Mouse (Mus musculus): ENCODE measurements around the gene Dpt. TPM values are rescaled to one million over a fixed set of nuclear protein-coding genes. Genes with fewer than 3 reads are reported as not detected.

Gene Dpt
- total and polyA plus RNA-seq, 2 experiments from 2014 or later = 0.52 to 1.2 TPM

DNA sequence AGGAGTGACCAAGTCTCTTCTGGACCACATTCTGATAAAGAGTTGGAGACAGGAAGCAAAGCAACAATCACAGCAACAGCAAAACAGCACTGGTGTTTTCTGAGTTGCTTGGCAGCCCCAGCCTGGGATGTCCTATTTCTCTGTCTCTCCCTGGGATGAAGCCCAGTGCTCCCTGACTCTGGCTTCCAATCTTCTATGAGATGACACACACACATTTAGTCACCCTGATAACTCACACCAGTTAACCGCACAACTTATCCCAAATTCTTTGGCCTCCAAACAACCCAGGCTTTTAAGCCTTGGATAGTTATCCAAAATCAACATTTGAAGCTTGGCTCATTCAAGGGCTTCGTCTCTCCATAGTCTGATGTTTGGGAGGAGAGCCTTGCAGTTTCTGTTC lies 12.9 kb downstream of the Dpt start:
- H3K36me3 ChIP-seq (ENCODE audit: insufficient read depth, low read length) = no peaks in the 10 kb centered on the region
- no peaks in the 10 kb centered on the region for H3K9me3 ChIP-seq (ENCODE audit: low read length)
- H3K27me3 ChIP-seq (ENCODE audit: insufficient read depth, low read length) = no peaks in the 10 kb centered on the region
- ATAC-seq (ENCODE audit: low FRiP score) (no peak), DNase-seq (ENCODE audit: low spot score) (no peak)
- H3K9ac ChIP-seq (replicated peaks; ENCODE audit: low read length, poor library complexity, severe bottlenecking) = no peak overlapping the region
- H3K27ac ChIP-seq (ENCODE audit: low read depth, low read length) = no peak overlapping the region
- TF ChIP-seq CTCF (IDR thresholded peaks at IDR 0.05) = no peak
- no peak overlapping the region for H3K4me3 ChIP-seq (ENCODE audit: low read depth, low read length)
- H3K4me1 ChIP-seq (ENCODE audit: insufficient read depth, low read length) = no peaks in the 10 kb centered on the region
- 93% methylated on average over 2 of the region's 2 CpGs for WGBS
- no peak overlapping the region for H3K4me2 ChIP-seq (ENCODE audit: low read depth, low read length, poor library complexity, severe bottlenecking)

- Histone ChIP-seq H3K27ac (ENCODE audit: low read depth, low read length) (no peak overlapping the region), H3K4me1 (ENCODE audit: insufficient read depth, low read length) (no peaks in the 10 kb centered on the region), H3K9ac (replicated peaks; ENCODE audit: low read length, poor library complexity, severe bottlenecking) (no peak overlapping the region), H3K4me2 (ENCODE audit: low read depth, low read length, poor library complexity, severe bottlenecking) (no peak overlapping the region), H3K27me3 (ENCODE audit: insufficient read depth, low read length) (no peaks in the 10 kb centered on the region), H3K36me3 (ENCODE audit: insufficient read depth, low read length) (no peaks in the 10 kb centered on the region), H3K4me3 (ENCODE audit: low read depth, low read length) (no peak overlapping the region), H3K9me3 (ENCODE audit: low read length) (no peaks in the 10 kb centered on the region)
- peak; percentile 80 for DNase-seq (ENCODE audit: low spot score)
- no peak for TF ChIP-seq CTCF (IDR thresholded peaks at IDR 0.05)
- peak; percentile 63; the same call in 1 of the 2 replicates for ATAC-seq (ENCODE audit: low FRiP score)
- WGBS = 68% methylated on average over 3 of the region's 3 CpGs
These were observed 14.9 kb downstream of the Dpt start for GRCm38 (mm10) chr1:164811296-164811695.

DNA sequence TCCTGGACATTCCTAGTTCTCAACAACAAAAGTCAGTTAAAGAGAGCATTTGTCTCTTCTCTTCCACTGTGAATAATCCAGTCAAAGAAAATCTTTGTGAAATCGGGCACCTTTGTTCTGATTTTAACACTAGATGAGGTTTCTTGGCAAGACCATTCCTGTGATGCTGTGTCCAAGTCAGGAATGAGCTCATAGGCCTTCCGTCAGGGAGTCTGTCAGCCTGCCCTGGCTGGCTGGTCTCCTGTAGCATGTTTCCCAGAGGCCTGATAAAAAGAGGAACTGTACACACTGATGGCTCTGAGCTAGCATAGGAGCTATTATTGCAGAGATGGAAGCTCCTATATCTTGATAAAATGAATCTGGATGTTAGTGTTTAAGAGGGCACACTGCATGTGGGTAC lies 17.8 kb downstream of the Dpt start:
- H3K4me3 ChIP-seq (ENCODE audit: low read depth, low read length) = no peak overlapping the region
- no peaks in the 10 kb centered on the region for H3K27me3 ChIP-seq (ENCODE audit: insufficient read depth, low read length)
- TF ChIP-seq CTCF (IDR thresholded peaks at IDR 0.05) = no peak
- no peak overlapping the region for H3K9ac ChIP-seq (replicated peaks; ENCODE audit: low read length, poor library complexity, severe bottlenecking)
- H3K9me3 ChIP-seq (ENCODE audit: low read length) = no peaks in the 10 kb centered on the region
- ATAC-seq (ENCODE audit: low FRiP score) = no peak
- no peak overlapping the region for H3K4me2 ChIP-seq (ENCODE audit: low read depth, low read length, poor library complexity, severe bottlenecking)
- no peaks in the 10 kb centered on the region for H3K36me3 ChIP-seq (ENCODE audit: insufficient read depth, low read length)
- WGBS = 35% methylated on average over 2 of the region's 2 CpGs
- DNase-seq (ENCODE audit: low spot score) = peak; percentile 72
- H3K27ac ChIP-seq (ENCODE audit: low read depth, low read length) = peak overlapping the region; percentile 28; the same call in 1 of the 2 replicates
- H3K4me1 ChIP-seq (ENCODE audit: insufficient read depth, low read length) = no peaks in the 10 kb centered on the region

GRCm38 (mm10) chr1:164815330-164815729 lies 18.9 kb downstream of the Dpt start:
- 85% methylated on average over 5 of the region's 5 CpGs for WGBS
- H3K4me2 ChIP-seq (ENCODE audit: low read depth, low read length, poor library complexity, severe bottlenecking) = no peak overlapping the region
- TF ChIP-seq CTCF (IDR thresholded peaks at IDR 0.05) = no peak
- no peak overlapping the region for H3K27ac ChIP-seq (ENCODE audit: low read depth, low read length)
- no peaks in the 10 kb centered on the region for H3K27me3 ChIP-seq (ENCODE audit: insufficient read depth, low read length)
- H3K9me3 ChIP-seq (ENCODE audit: low read length) = no peaks in the 10 kb centered on the region
- no peak overlapping the region for H3K9ac ChIP-seq (replicated peaks; ENCODE audit: low read length, poor library complexity, severe bottlenecking)
- no peaks in the 10 kb centered on the region for H3K4me1 ChIP-seq (ENCODE audit: insufficient read depth, low read length)
- H3K36me3 ChIP-seq (ENCODE audit: insufficient read depth, low read length) = no peaks in the 10 kb centered on the region
- DNase-seq (ENCODE audit: low spot score) (no peak), ATAC-seq (ENCODE audit: low FRiP score) (no peak)
- no peak overlapping the region for H3K4me3 ChIP-seq (ENCODE audit: low read depth, low read length)

DNA sequence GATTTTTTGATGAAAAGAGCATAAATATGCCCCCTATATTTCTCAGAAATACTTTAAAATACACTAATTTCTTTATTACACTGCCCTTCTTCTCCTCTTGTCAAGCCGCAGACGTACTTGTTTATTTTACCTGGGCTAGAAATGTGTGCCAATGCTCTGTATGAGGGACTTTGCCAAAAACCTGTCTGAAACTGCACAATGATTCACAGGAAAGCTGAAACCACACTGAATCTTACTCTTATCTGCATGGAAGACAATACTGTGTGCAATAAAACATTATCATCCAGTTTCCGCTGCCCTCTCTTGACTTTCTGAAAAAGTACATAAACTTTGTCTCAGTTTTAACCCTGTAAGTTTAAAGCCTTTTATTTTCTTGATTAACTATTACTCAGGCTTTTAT lies 20.9 kb downstream of the Dpt start:
- DNase-seq (ENCODE audit: low spot score) (no peak), ATAC-seq (ENCODE audit: low FRiP score) (no peak)
- Histone ChIP-seq H3K9me3 (ENCODE audit: low read length) (no peaks in the 10 kb centered on the region), H3K4me1 (ENCODE audit: insufficient read depth, low read length) (no peaks in the 10 kb centered on the region), H3K9ac (replicated peaks; ENCODE audit: low read length, poor library complexity, severe bottlenecking) (no peak overlapping the region), H3K36me3 (ENCODE audit: insufficient read depth, low read length) (no peaks in the 10 kb centered on the region), H3K27ac (ENCODE audit: low read depth, low read length) (no peak overlapping the region), H3K4me3 (ENCODE audit: low read depth, low read length) (no peak overlapping the region), H3K4me2 (ENCODE audit: low read depth, low read length, poor library complexity, severe bottlenecking) (no peak overlapping the region), H3K27me3 (ENCODE audit: insufficient read depth, low read length) (no peaks in the 10 kb centered on the region)
- TF ChIP-seq CTCF (IDR thresholded peaks at IDR 0.05) = no peak
- WGBS = 94% methylated on average over 3 of the region's 3 CpGs

GRCm38 (mm10) chr1:164821307-164821706 lies 24.9 kb downstream of the Dpt start:
- ATAC-seq (ENCODE audit: low FRiP score) (no peak), DNase-seq (ENCODE audit: low spot score) (no peak)
- Histone ChIP-seq H3K4me3 (ENCODE audit: low read depth, low read length) (no peak overlapping the region), H3K36me3 (ENCODE audit: insufficient read depth, low read length) (no peaks in the 10 kb centered on the region), H3K4me2 (ENCODE audit: low read depth, low read length, poor library complexity, severe bottlenecking) (no peak overlapping the region), H3K9ac (replicated peaks; ENCODE audit: low read length, poor library complexity, severe bottlenecking) (no peak overlapping the region), H3K27me3 (ENCODE audit: insufficient read depth, low read length) (no peaks in the 10 kb centered on the region), H3K9me3 (ENCODE audit: low read length) (no peaks in the 10 kb centered on the region), H3K27ac (ENCODE audit: low read depth, low read length) (no peak overlapping the region), H3K4me1 (ENCODE audit: insufficient read depth, low read length) (no peaks in the 10 kb centered on the region)
- 80% methylated on average over 1 of the region's 1 CpGs for WGBS
- no peak for TF ChIP-seq CTCF (IDR thresholded peaks at IDR 0.05)
